Mouse (Mus musculus) stomach, embryonic 15.5 days (tissue): ENCODE results near the gene Uroc1. TPM values are rescaled to one million over a fixed set of nuclear protein-coding genes. Genes with fewer than 3 reads are reported as not detected.

Experiments used
- ATAC-seq: fragments of 200-750 bp; cut with Nextera tagmentation; 2 replicates; pipeline ENCODE4 v1.8.0; 2017; ENCODE audit warnings: low read depth, moderate number of reproducible peaks, moderate TSS enrichment; ENCODE audit not compliant: insufficient read depth, low FRiP score
- H3K27ac ChIP-seq: fragments of 300-500 bp; sonication (generic); 2 replicates; pipeline ENCODE4 v1.5.1; 2015; ENCODE audit warnings: mild to moderate bottlenecking, inconsistent platforms
- H3K27me3 ChIP-seq: fragments of 300-500 bp; sonication (generic); replicated peaks from 2 replicates; pipeline ENCODE4 v1.6.1; 2015; ENCODE audit warnings: inconsistent platforms
- H3K36me3 ChIP-seq: fragments of 300-500 bp; sonication (generic); 2 replicates; pipeline ENCODE4 v1.6.1; 2015; ENCODE audit warnings: inconsistent platforms
- H3K4me1 ChIP-seq: fragments of 300-500 bp; sonication (generic); 2 replicates; pipeline ENCODE4 v1.6.1; 2015; ENCODE audit warnings: inconsistent platforms
- H3K4me2 ChIP-seq: fragments of 300-500 bp; sonication (generic); 2 replicates; pipeline ENCODE4 v1.6.1; 2015; ENCODE audit warnings: mild to moderate bottlenecking, inconsistent platforms
- H3K4me3 ChIP-seq: fragments of 300-500 bp; sonication (generic); replicated peaks from 2 replicates; pipeline ENCODE4 v1.5.1; 2015; ENCODE audit warnings: inconsistent platforms
- H3K9ac ChIP-seq: fragments of 300-500 bp; sonication (generic); 2 replicates; pipeline ENCODE4 v1.6.1; 2015; ENCODE audit warnings: inconsistent platforms
- H3K9me3 ChIP-seq: fragments of 300-500 bp; sonication (generic); 2 replicates; pipeline ENCODE4 v1.6.1; 2016; ENCODE audit warnings: inconsistent platforms
- WGBS: fragments of 180-500 bp; shearing (Covaris S2); methylation state at CpG from one replicate; pipeline ENCODE4 v1.1.7; 2015; 5-methylcytosine and 5-hydroxymethylcytosine counted together
- polyA plus RNA-seq: library from polyadenylated mRNA; unstranded; fragments of >200 nt; fragmentation: Nextera tagmentation; extraction: Ambion mirVana; gene quantifications from 2 replicates; pipeline ENCODE4 v1.2.1, GENCODE M21; 2015

Uroc1 gene
- polyA plus RNA-seq, 1 experiment from 2014 or later, result 1.2 TPM

GRCm38 (mm10) chr6:90321811-90322210 is 11.3 kb upstream of the Uroc1 start:
- ATAC-seq, result no peak
- Histone ChIP-seq H3K27me3 (no peaks in the 10 kb centered on the region; the same call in 1 of the 2 replicates), H3K4me3 (no peak overlapping the region), H3K9me3 (no peaks in the 10 kb centered on the region), H3K36me3 (no peaks in the 10 kb centered on the region), H3K4me2 (no peak overlapping the region), H3K9ac (no peak overlapping the region), H3K4me1 (peaks cover 5% of the 10 kb centered on the region; the same call in 1 of the 2 replicates), H3K27ac (no peak overlapping the region)
- 52% methylated on average over 4 of the region's 4 CpGs for WGBS

DNA sequence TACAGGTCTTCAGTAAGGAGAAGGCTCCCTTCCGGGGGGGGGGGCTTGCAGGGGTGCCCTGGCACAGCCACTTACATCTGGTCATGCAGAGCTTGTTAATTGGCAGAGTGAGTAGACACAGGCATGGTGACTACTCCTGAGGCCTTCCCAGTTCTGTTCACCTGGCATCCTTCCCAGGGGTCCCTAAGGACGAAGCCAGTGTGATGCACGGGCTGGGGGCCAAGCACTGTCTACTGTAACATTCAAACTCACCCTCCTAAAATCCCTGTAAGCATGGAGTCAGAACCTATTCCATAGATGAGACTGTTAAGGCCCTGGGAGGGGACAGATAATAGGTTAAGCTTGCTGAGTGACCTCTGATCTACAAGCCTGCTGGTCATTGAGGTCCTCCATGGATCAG is 9.1 kb upstream of the Uroc1 start:
- no peak overlapping the region for H3K27ac ChIP-seq
- no peak overlapping the region for H3K4me3 ChIP-seq
- H3K9ac ChIP-seq, result no peak overlapping the region
- 64% methylated on average over 3 of the region's 3 CpGs for WGBS
- no peaks in the 10 kb centered on the region for H3K36me3 ChIP-seq
- no peaks in the 10 kb centered on the region; the same call in 1 of the 2 replicates for H3K27me3 ChIP-seq
- H3K4me1 ChIP-seq, result peaks cover 5% of the 10 kb centered on the region; the same call in 1 of the 2 replicates
- H3K4me2 ChIP-seq, result no peak overlapping the region
- no peaks in the 10 kb centered on the region for H3K9me3 ChIP-seq
- ATAC-seq, result no peak

- no peak overlapping the region for H3K4me3 ChIP-seq
- peaks cover 5% of the 10 kb centered on the region; the same call in 1 of the 2 replicates for H3K4me1 ChIP-seq
- H3K9ac ChIP-seq, result no peak overlapping the region
- no peaks in the 10 kb centered on the region for H3K36me3 ChIP-seq
- no peak overlapping the region for H3K27ac ChIP-seq
- no peaks in the 10 kb centered on the region; the same call in 1 of the 2 replicates for H3K27me3 ChIP-seq
- no peak for ATAC-seq
- H3K4me2 ChIP-seq, result no peak overlapping the region
- H3K9me3 ChIP-seq, result no peaks in the 10 kb centered on the region
- WGBS, result 63% methylated on average over 3 of the region's 3 CpGs
Measured at GRCm38 (mm10) chr6:90324463-90324862, 8.6 kb upstream of the Uroc1 start.

DNA sequence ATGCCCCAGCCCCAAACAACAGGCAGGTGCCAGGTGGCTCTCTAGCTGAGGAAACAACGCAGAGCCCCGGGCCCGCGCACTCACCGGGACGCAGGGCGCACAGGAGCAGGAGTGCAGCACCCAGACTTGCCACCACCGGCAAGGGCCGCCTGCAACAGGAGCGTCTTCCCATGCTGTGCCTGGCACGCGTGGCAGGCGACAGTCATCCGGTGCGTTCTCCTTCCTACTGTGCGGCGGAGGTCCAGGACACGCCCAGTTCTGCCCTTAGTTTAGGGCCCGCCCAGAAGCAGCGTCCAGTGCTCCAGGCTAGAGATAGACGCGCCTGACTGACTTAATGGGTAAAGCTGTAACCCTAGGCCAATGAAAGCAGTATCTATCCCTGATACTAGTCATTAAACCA is 8.1 kb upstream of the Uroc1 start, which contains the start of gene Chst13:
Chst13 (minus strand) TSS at position 195 of the 400 bp plus-strand sequence.
- peak within 1 kb of the TSS; percentile 52 for H3K4me2 ChIP-seq
- no peaks in the 10 kb centered on the region; the same call in 1 of the 2 replicates for H3K27me3 ChIP-seq
- no peak within 1 kb of the TSS for H3K27ac ChIP-seq
- 7% methylated on average over 22 of the region's 22 CpGs for WGBS
- H3K9ac ChIP-seq, result no peak within 1 kb of the TSS
- peaks cover 7% of the 10 kb centered on the region; the same call in 1 of the 2 replicates for H3K4me1 ChIP-seq
- no peaks in the 10 kb centered on the region for H3K36me3 ChIP-seq
- peak within 1 kb of the TSS; percentile 23; the same call in 1 of the 2 replicates for H3K4me3 ChIP-seq
- peak; percentile 9; the same call in 1 of the 2 replicates for ATAC-seq
- no peaks in the 10 kb centered on the region for H3K9me3 ChIP-seq

- no peaks in the 10 kb centered on the region; the same call in 1 of the 2 replicates for H3K27me3 ChIP-seq
- no peaks in the 10 kb centered on the region for H3K9me3 ChIP-seq
- H3K4me1 ChIP-seq, result peaks cover 8% of the 10 kb centered on the region; the same call in 1 of the 2 replicates
- no peak overlapping the region for H3K4me2 ChIP-seq
- 19% methylated on average over 6 of the region's 6 CpGs for WGBS
- no peak overlapping the region for H3K27ac ChIP-seq
- no peak for ATAC-seq
- no peak overlapping the region for H3K4me3 ChIP-seq
- H3K36me3 ChIP-seq, result no peaks in the 10 kb centered on the region
- H3K9ac ChIP-seq, result no peak overlapping the region
Measured at GRCm38 (mm10) chr6:90327670-90328069, 5.4 kb upstream of the Uroc1 start.

- H3K36me3 ChIP-seq, result no peaks in the 10 kb centered on the region
Measured at GRCm38 (mm10) chr6:90329953-90330352, 3.1 kb upstream of the Uroc1 start.

DNA sequence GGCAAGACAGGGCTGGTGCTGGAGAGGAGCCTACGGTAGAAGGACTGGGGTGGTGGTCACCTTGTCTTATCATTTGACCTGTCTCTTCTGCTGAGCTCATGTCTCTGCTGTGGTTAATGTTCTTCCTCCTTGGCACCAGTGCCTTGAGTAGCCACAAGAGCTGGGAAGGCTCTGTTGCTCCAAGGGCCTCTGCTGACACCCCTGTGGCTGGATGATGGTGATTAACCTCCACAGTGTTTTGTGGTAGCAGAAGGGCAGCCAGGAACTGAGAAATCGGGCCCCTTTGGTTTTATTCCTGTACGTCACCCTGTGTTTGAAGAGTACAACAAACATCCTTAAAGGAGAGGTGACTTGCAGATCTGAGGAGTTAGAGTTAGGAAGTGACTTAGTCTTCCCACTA is 1.2 kb downstream of the Uroc1 start:
- 76% methylated on average over 3 of the region's 3 CpGs for WGBS

More at GRCm38 (mm10) chr6:90329953-90330352, 3.1 kb upstream of the Uroc1 start:
- Histone ChIP-seq H3K4me1 (peaks cover 7% of the 10 kb centered on the region; the same call in 1 of the 2 replicates), H3K9ac (no peak overlapping the region), H3K4me3 (no peak overlapping the region), H3K4me2 (no peak overlapping the region), H3K9me3 (no peaks in the 10 kb centered on the region), H3K27me3 (no peaks in the 10 kb centered on the region; the same call in 1 of the 2 replicates), H3K27ac (no peak overlapping the region)
- 13% methylated on average over 1 of the region's 1 CpGs for WGBS
- no peak for ATAC-seq

DNA sequence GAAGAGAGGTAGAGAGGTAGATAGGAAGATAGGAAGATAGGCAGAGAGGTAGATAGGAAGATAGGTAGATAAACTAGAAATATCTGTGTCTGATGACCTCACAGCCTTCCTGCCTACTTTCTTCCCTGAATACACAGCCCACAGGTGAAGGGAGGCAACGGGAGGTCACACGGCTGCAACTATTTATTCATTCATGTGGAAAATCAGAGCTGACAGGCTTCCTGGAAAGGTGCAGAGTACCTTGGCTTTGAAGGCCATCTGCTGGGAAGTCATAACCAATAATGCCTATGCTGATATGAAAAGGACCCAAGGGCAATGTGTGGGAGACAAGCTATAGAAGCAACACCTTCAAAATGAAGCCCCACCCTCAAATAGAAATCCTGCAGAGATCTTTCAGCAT is 9.3 kb downstream of the Uroc1 start:
- H3K27ac ChIP-seq, result no peak overlapping the region
- H3K36me3 ChIP-seq, result no peaks in the 10 kb centered on the region
- H3K4me1 ChIP-seq, result no peaks in the 10 kb centered on the region
- no peaks in the 10 kb centered on the region for H3K9me3 ChIP-seq
- H3K27me3 ChIP-seq, result no peaks in the 10 kb centered on the region
- WGBS, result 59% methylated on average over 2 of the region's 2 CpGs
- no peak overlapping the region for H3K4me3 ChIP-seq
- H3K9ac ChIP-seq, result no peak overlapping the region
- H3K4me2 ChIP-seq, result no peak overlapping the region
- ATAC-seq, result no peak

More for the DNA sequence above, 1.2 kb downstream of the Uroc1 start:
- ATAC-seq, result no peak
- H3K9me3 ChIP-seq, result no peaks in the 10 kb centered on the region
- no peak overlapping the region for H3K4me2 ChIP-seq
- 0 out of 2 replicates have a peak, but pooled peaks cover 3% of the 10 kb centered on the region for H3K4me1 ChIP-seq
- H3K27ac ChIP-seq, result no peak overlapping the region
- H3K36me3 ChIP-seq, result no peaks in the 10 kb centered on the region
- H3K4me3 ChIP-seq, result no peak overlapping the region
- H3K9ac ChIP-seq, result no peak overlapping the region
- H3K27me3 ChIP-seq, result no peaks in the 10 kb centered on the region

DNA sequence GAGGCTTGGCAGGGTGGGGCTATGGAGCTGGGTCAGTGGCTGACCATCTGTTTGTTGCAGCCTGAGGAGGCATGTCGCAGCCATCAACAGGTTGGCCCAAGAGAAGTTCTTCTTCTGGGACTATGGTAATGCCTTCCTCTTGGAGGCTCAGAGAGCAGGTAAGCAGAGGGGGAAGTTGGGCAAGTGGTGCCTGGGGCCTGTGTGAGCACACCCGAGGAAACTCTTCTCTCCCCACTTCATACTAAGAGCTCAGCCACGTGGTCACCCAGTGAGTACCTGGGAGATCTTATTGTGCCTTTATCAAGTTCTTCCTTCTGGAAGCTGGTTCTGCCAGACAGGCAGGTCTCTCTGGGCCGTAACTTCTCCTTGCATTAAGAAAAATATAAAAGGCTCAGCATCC is 14.1 kb downstream of the Uroc1 start:
- H3K4me3 ChIP-seq, result no peak overlapping the region
- ATAC-seq, result no peak
- no peaks in the 10 kb centered on the region for H3K36me3 ChIP-seq
- no peak overlapping the region for H3K27ac ChIP-seq
- H3K9ac ChIP-seq, result no peak overlapping the region
- no peaks in the 10 kb centered on the region for H3K4me1 ChIP-seq
- no peaks in the 10 kb centered on the region for H3K9me3 ChIP-seq
- H3K4me2 ChIP-seq, result no peak overlapping the region
- no peaks in the 10 kb centered on the region for H3K27me3 ChIP-seq
- 61% methylated on average over 4 of the region's 4 CpGs for WGBS

- Histone ChIP-seq H3K9me3 (no peaks in the 10 kb centered on the region), H3K4me2 (no peak overlapping the region), H3K27ac (no peak overlapping the region), H3K9ac (no peak overlapping the region), H3K36me3 (no peaks in the 10 kb centered on the region), H3K4me1 (no peaks in the 10 kb centered on the region), H3K4me3 (no peak overlapping the region), H3K27me3 (no peaks in the 10 kb centered on the region)
- WGBS, result 73% methylated on average over 4 of the region's 4 CpGs
- no peak for ATAC-seq
Measured at GRCm38 (mm10) chr6:90348500-90348899, 15.4 kb downstream of the Uroc1 start.

DNA sequence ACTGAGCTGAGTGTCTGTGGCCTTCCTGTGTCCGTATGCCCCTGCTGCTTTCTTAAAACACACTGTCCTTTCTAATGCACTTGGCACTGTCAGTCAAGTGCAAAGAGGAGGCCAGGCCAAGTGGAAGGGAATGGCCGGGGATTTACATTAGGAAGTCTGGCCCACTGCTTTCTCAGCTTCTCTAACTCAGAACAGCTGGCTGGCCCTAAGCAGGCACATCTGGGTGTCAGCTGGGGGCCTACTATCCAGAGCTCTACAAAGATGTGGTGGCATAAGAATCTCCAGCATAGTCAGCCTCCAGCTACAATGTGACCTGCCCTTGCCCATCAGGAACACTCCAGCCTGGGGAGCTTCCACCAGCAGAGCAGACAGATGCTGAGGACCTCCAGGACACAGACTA is 16.9 kb downstream of the Uroc1 start:
- Histone ChIP-seq H3K36me3 (no peaks in the 10 kb centered on the region), H3K27me3 (no peaks in the 10 kb centered on the region), H3K4me2 (no peak overlapping the region), H3K4me3 (no peak overlapping the region), H3K9me3 (no peaks in the 10 kb centered on the region), H3K27ac (no peak overlapping the region), H3K4me1 (no peaks in the 10 kb centered on the region), H3K9ac (no peak overlapping the region)
- 61% methylated on average over 2 of the region's 2 CpGs for WGBS
- no peak for ATAC-seq

- ATAC-seq, result no peak
- Histone ChIP-seq H3K27ac (peak overlapping the region; percentile 0; the same call in 1 of the 2 replicates), H3K36me3 (no peaks in the 10 kb centered on the region), H3K4me1 (peaks cover 16% of the 10 kb centered on the region; the same call in 1 of the 2 replicates), H3K27me3 (no peaks in the 10 kb centered on the region), H3K4me2 (no peak overlapping the region), H3K4me3 (no peak overlapping the region), H3K9ac (no peak overlapping the region), H3K9me3 (no peaks in the 10 kb centered on the region)
- 51% methylated on average over 5 of the region's 5 CpGs for WGBS
Measured at GRCm38 (mm10) chr6:90358142-90358541, 25.1 kb downstream of the Uroc1 start.
